Mouse (Mus musculus) gastrocnemius, postnatal 25 days (tissue): ENCODE results near the gene Galnt6. TPM values are rescaled to one million over a fixed set of nuclear protein-coding genes. Genes with fewer than 3 reads are reported as not detected.

Source experiments
- DNase-seq: peaks from one replicate; pipeline ENCODE4 v3.0.0; 2022
- total RNA-seq, 2 experiments: library from RNA; stranded (reverse); gene quantifications; 1 replicate in 1 of 2; 2 replicates in 1 of 2; pipeline ENCODE4 v1.2.3; 2021

The Galnt6 gene
- total RNA-seq, 2 experiments from 2014 or later = 0.08 to 0.13 TPM

- no peak for DNase-seq
Observed at GRCm38 (mm10) chr15:100754041-100754440, 24.9 kb upstream of the Galnt6 start.

- no peak for DNase-seq
Observed at GRCm38 (mm10) chr15:100753045-100753444, 23.9 kb upstream of the Galnt6 start.

- DNase-seq = no peak
Observed at GRCm38 (mm10) chr15:100752439-100752838, 23.3 kb upstream of the Galnt6 start.

- no peak for DNase-seq
Observed at GRCm38 (mm10) chr15:100749751-100750538, 20.8 kb upstream of the Galnt6 start.

GRCm38 (mm10) chr15:100748584-100748983 is 19.4 kb upstream of the Galnt6 start:
- no peak for DNase-seq

GRCm38 (mm10) chr15:100747121-100747963 is 18.2 kb upstream of the Galnt6 start:
- DNase-seq = no peak

GRCm38 (mm10) chr15:100746478-100747120 is 17.4 kb upstream of the Galnt6 start:
- no peak for DNase-seq

GRCm38 (mm10) chr15:100743238-100743637 is 14.1 kb upstream of the Galnt6 start:
- no peak for DNase-seq

- no peak for DNase-seq
Observed at GRCm38 (mm10) chr15:100739442-100739841, 10.3 kb upstream of the Galnt6 start.

- DNase-seq = no peak
Observed at GRCm38 (mm10) chr15:100738351-100738781, 9.2 kb upstream of the Galnt6 start.

- no peak for DNase-seq
Observed at GRCm38 (mm10) chr15:100737667-100738066, 8.5 kb upstream of the Galnt6 start.

- no peak for DNase-seq
Observed at GRCm38 (mm10) chr15:100735953-100736300, 6.8 kb upstream of the Galnt6 start.

- DNase-seq = no peak
Observed at GRCm38 (mm10) chr15:100735095-100735952, 6.1 kb upstream of the Galnt6 start.

GRCm38 (mm10) chr15:100732580-100732979 is 3.4 kb upstream of the Galnt6 start:
- DNase-seq = no peak

- no peak for DNase-seq
Observed at GRCm38 (mm10) chr15:100731081-100731480, 1.9 kb upstream of the Galnt6 start.

GRCm38 (mm10) chr15:100728586-100728985 is 590 bp downstream of the Galnt6 start:
- DNase-seq = no peak

GRCm38 (mm10) chr15:100727834-100728233 is 1.3 kb downstream of the Galnt6 start:
- DNase-seq = no peak

GRCm38 (mm10) chr15:100726721-100727120 is 2.5 kb downstream of the Galnt6 start:
- DNase-seq = no peak

- no peak for DNase-seq
Observed at GRCm38 (mm10) chr15:100723505-100723904, 5.7 kb downstream of the Galnt6 start.

GRCm38 (mm10) chr15:100722564-100722963 is 6.6 kb downstream of the Galnt6 start:
- DNase-seq = no peak

- no peak for DNase-seq
Observed at GRCm38 (mm10) chr15:100722026-100722425, 7.2 kb downstream of the Galnt6 start.

- no peak for DNase-seq
Observed at GRCm38 (mm10) chr15:100721445-100721844, 7.7 kb downstream of the Galnt6 start.
